Mouse (Mus musculus): ENCODE results near the gene Nkx1-2.

- no peak for TF ChIP-seq EP300 (IDR thresholded peaks at IDR 0.05; ENCODE audit: insufficient read depth, low read depth, low read length)
- no peak for TF ChIP-seq CTCF (IDR thresholded peaks at IDR 0.05; ENCODE audit: low read depth, low read length)
Observed at GRCm38 (mm10) chr7:132555911-132556310, 43.5 kb downstream of the Nkx1-2 start.

All from ES-Bruce4 (cell line).